Mouse (Mus musculus) forebrain, embryonic 14.5 days (tissue): ENCODE measurements at regions not wholly inside any gene's neighbourhood (a gene's known extent, or its start where the extent isn't known, plus 50 kb on each side); places are given as distances from the start of the nearest gene placed in this dataset.
"Not testable (repeated sequence)": the region's sequence is repeated elsewhere in the genome, so short reads cannot be mapped to it uniquely, and the experiment has no call there.

ENCODE experiments used
- ATAC-seq: fragments of 200-750 bp; cut with Nextera tagmentation; 2 replicates; pipeline ENCODE4 v1.8.0; 2017; ENCODE audit warnings: mild to moderate bottlenecking, moderate library complexity
- DNase-seq: peaks from one replicate; pipeline ENCODE4 v3.0.0-alpha.2; 2015; ENCODE audit warnings: low spot score
- H3K27ac ChIP-seq: fragments of 300-500 bp; sonication (generic); 2 replicates; pipeline ENCODE4 v1.5.1; 2014; ENCODE audit warnings: low read depth, mild to moderate bottlenecking, control low read depth, low read length, moderate library complexity
- H3K27me3 ChIP-seq: fragments of 300-500 bp; sonication (generic); replicated peaks from 2 replicates; pipeline ENCODE4 v1.6.1; 2014; ENCODE audit warnings: low read length, control low read depth, mixed read lengths; ENCODE audit not compliant: control insufficient read depth, insufficient read depth
- H3K36me3 ChIP-seq: fragments of 300-500 bp; sonication (generic); 2 replicates; pipeline ENCODE4 v1.6.1; 2014; ENCODE audit warnings: low read length, control low read depth; ENCODE audit not compliant: control insufficient read depth, insufficient read depth
- H3K4me1 ChIP-seq: fragments of 300-500 bp; sonication (generic); 2 replicates; pipeline ENCODE4 v1.6.1; 2014; ENCODE audit warnings: antibody characterized with exemption, low read length, control low read depth; ENCODE audit not compliant: control insufficient read depth, insufficient read depth
- H3K4me2 ChIP-seq: fragments of 300-500 bp; sonication (generic); 2 replicates; pipeline ENCODE4 v1.6.1; 2014; ENCODE audit warnings: mild to moderate bottlenecking, control low read depth, low read length
- H3K4me3 ChIP-seq: fragments of 300-500 bp; sonication (generic); 2 replicates; pipeline ENCODE4 v1.5.1; 2014; ENCODE audit warnings: low read depth, low read length, control low read depth
- H3K9ac ChIP-seq: fragments of 300-500 bp; sonication (generic); 2 replicates; pipeline ENCODE4 v1.6.1; 2014; ENCODE audit warnings: mild to moderate bottlenecking, low read length, control low read depth, moderate library complexity
- H3K9me3 ChIP-seq: fragments of 300-500 bp; sonication (generic); replicated peaks from 2 replicates; pipeline ENCODE4 v1.6.1; 2016; ENCODE audit warnings: low read length, control low read depth, mixed read lengths; ENCODE audit not compliant: control insufficient read depth
- WGBS: fragments of 180-500 bp; shearing (Covaris S2); extraction: QIAGEN DNeasy Blood & Tissue Kit; methylation state at CpG from one replicate; pipeline ENCODE4 v1.1.7; 2014; 5-methylcytosine and 5-hydroxymethylcytosine counted together

GRCm38 (mm10) chr15:8842129-8842528, 125.6 kb upstream of the Ranbp3l start:
- Histone ChIP-seq H3K9ac (no peak overlapping the region), H3K4me3 (no peak overlapping the region), H3K27me3 (no peaks in the 10 kb centered on the region), H3K27ac (no peak overlapping the region), H3K36me3 (no peaks in the 10 kb centered on the region), H3K4me1 (no peaks in the 10 kb centered on the region), H3K4me2 (no peak overlapping the region), H3K9me3 (no peaks in the 10 kb centered on the region)
- 67% methylated on average over 9 of the region's 9 CpGs for WGBS
- DNase-seq = no peak
- no peak for ATAC-seq

DNA sequence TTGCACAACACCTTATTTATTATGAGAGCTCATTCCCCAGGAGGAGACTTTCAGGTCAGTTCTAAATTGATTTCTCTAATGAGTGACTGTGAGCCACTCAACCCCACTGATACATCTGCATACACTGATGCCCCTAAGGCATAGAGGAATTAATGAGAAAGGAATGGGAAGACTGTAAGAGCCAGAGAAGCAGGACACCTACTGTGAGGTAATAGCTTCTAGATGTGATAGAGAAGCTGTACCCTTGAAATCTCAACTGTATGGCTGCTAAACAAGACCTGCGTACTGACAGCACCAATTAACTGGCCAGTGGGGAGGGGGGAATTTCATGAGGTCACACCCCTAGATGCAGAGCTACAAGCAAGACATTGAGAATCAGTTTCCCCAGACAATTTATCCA, 128.3 kb upstream of the Ranbp3l start:
- Histone ChIP-seq H3K4me3 (no peak overlapping the region), H3K4me1 (no peaks in the 10 kb centered on the region), H3K9me3 (no peaks in the 10 kb centered on the region), H3K27me3 (no peaks in the 10 kb centered on the region), H3K27ac (no peak overlapping the region), H3K4me2 (no peak overlapping the region), H3K36me3 (no peaks in the 10 kb centered on the region), H3K9ac (no peak overlapping the region)
- ATAC-seq (no peak), DNase-seq (no peak)
- WGBS = 40% methylated on average over 1 of the region's 1 CpGs

DNA sequence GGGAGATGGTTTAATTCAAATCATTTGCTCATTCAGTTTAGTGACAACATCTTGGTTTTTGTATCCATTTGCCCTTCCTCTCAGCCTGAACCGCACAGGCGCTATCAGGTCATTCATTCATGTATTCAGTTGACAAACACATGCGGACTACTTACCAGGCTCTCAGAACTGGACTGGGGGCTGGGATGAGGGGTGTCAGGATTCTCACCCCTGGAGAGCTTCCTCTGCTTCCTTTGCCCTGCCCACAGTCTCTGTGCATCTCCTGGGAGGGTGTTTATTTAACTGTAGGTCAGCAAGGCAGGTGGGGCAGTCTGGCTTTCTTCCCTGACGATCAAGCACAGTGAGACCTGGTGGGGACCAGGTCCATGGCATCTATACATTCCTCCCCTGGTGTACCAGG, 123.6 kb upstream of the Slc1a3 start:
- H3K27me3 ChIP-seq = no peaks in the 10 kb centered on the region
- H3K9ac ChIP-seq = no peak overlapping the region
- peaks cover 2% of the 10 kb centered on the region; the same call in 1 of the 2 replicates for H3K4me1 ChIP-seq
- ATAC-seq = no peak
- no peak for DNase-seq
- 90% methylated on average over 4 of the region's 4 CpGs for WGBS
- H3K4me3 ChIP-seq = no peak overlapping the region
- no peaks in the 10 kb centered on the region for H3K36me3 ChIP-seq
- no peaks in the 10 kb centered on the region for H3K9me3 ChIP-seq
- no peak overlapping the region for H3K27ac ChIP-seq
- H3K4me2 ChIP-seq = no peak overlapping the region

DNA sequence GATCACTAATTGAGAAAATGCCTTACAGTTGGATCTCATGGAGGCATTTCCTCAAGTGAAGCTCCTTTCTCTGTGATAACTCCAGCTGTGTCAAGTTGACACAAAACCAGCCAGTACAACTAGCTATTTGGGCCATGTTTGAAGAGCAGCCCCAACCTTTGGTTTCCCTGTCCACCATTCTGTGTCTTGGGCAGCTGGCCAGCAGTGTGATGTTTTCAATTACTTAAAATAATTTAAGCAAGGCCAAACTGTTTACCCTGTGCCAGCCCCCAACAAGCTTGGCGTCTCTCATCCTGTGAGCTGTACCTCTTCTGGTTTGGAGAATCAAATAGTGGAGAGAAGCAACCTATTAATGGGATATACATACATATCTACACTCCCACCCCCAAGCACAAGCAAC, 122.4 kb upstream of the Slc1a3 start:
- ATAC-seq (no peak), DNase-seq (no peak)
- WGBS = 61% methylated on average over 1 of the region's 1 CpGs
- no peak overlapping the region for H3K4me3 ChIP-seq
- H3K9ac ChIP-seq = no peak overlapping the region
- H3K4me1 ChIP-seq = peaks cover 2% of the 10 kb centered on the region; the same call in 1 of the 2 replicates
- H3K36me3 ChIP-seq = no peaks in the 10 kb centered on the region
- H3K4me2 ChIP-seq = no peak overlapping the region
- no peaks in the 10 kb centered on the region for H3K9me3 ChIP-seq
- no peaks in the 10 kb centered on the region for H3K27me3 ChIP-seq
- no peak overlapping the region for H3K27ac ChIP-seq

DNA sequence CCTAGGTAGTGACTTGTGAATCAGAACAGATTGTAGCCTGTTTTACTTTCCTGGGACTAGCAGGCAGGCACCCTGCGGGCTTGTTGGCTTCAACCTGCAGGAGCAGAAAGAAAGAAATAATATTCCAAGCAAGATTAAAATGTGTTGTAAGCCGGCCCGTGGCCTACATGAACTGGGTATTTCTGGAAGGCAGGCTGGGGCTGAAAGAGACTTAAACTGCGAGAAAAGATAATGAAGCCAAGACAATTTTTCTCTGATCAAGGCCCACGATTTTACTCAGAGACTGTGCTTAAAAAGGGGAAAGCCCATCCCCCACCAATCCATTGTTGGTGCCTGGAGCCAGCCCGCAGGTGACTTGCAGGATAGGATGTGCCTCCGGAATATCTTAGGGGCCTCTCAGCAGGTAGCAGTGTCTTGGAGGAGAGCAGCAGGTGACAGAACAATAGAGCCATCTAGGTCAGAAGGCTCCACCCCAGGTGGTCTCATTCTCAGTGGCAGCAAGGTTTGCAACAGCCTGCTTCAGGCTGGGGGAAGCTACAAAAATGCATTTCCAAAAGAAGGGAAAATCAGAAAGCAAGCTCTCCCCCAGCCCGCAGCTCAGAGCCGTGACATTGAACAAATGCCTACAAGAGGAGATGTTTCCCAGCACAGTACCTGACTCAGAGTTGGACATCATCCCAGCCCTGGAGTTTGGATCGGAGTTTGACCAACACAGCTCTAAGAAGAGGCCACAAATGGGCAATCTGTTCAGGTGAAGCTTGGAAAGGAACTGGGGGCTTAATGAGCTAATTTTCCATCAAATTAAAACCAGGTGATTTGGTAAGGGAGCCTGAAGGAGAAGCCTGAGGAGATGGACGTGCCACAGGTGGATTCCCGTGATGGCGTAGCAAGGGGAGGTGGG, 121.4 kb upstream of the Slc1a3 start:
- H3K27ac ChIP-seq = no peak overlapping the region
- no peak overlapping the region for H3K9ac ChIP-seq
- ATAC-seq (no peak), DNase-seq (peak; percentile 17)
- H3K27me3 ChIP-seq = no peaks in the 10 kb centered on the region
- no peak overlapping the region for H3K4me3 ChIP-seq
- 23% methylated on average over 13 of the region's 13 CpGs for WGBS
- H3K4me2 ChIP-seq = no peak overlapping the region
- H3K4me1 ChIP-seq = peaks cover 2% of the 10 kb centered on the region; the same call in 1 of the 2 replicates
- H3K36me3 ChIP-seq = no peaks in the 10 kb centered on the region
- H3K9me3 ChIP-seq = no peaks in the 10 kb centered on the region

GRCm38 (mm10) chr15:8824861-8825260, 114.3 kb upstream of the Slc1a3 start:
- H3K4me2 ChIP-seq = no peak overlapping the region
- 58% methylated on average over 6 of the region's 6 CpGs for WGBS
- DNase-seq (no peak), ATAC-seq (no peak)
- no peak overlapping the region for H3K27ac ChIP-seq
- no peaks in the 10 kb centered on the region for H3K27me3 ChIP-seq
- H3K9me3 ChIP-seq = no peaks in the 10 kb centered on the region
- H3K4me3 ChIP-seq = no peak overlapping the region
- H3K9ac ChIP-seq = no peak overlapping the region
- no peaks in the 10 kb centered on the region for H3K4me1 ChIP-seq
- H3K36me3 ChIP-seq = no peaks in the 10 kb centered on the region

DNA sequence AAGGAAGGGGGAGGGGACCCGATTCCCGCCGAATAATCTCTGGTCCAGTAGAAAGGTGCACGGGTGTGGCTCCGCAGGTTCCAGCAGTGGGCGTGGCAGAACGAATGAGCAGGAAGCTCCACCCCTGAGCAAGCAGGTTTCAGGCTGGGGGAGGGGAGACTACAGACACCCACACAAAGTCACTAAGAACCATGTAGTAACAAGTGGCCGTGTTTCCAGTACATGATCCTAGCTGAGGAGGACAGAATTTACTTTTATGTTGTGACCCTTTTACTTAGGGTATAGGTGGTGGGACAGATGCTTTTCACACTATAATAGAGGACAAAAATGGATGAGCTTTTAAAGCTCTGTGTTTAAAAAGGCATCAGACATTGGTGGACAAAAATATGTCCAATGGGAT, 112.2 kb upstream of the Slc1a3 start:
- not testable (repeated sequence) for H3K4me1 ChIP-seq, DNase-seq, H3K27ac ChIP-seq, ATAC-seq, H3K9me3 ChIP-seq, H3K4me2 ChIP-seq, H3K36me3 ChIP-seq, H3K4me3 ChIP-seq, H3K27me3 ChIP-seq, H3K9ac ChIP-seq
- WGBS = 98% methylated on average over 3 of the region's 8 CpGs

DNA sequence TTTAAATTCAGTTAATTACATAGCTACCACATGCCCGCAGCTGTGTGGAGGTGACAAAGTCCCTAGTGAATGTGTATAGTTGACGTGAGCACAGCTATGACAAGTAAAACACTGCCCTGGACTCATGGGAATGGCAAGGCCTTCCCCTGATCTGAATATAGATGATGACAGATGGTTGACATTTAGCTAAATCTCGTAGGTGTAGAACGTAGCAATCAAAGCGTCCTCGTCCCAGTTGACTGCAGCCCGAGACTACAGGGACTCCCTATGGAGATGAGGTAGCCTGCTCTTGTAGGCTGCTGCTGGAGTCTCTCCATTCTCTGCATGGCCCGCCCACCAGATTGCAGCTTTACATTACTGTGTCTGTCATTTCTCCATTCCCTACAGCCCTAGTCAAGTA, 107.0 kb upstream of the Slc1a3 start:
- Histone ChIP-seq H3K27ac (no peak overlapping the region), H3K4me2 (no peak overlapping the region), H3K36me3 (no peaks in the 10 kb centered on the region), H3K4me1 (peaks cover 16% of the 10 kb centered on the region; the same call in 1 of the 2 replicates), H3K9me3 (no peaks in the 10 kb centered on the region), H3K9ac (no peak overlapping the region), H3K27me3 (no peaks in the 10 kb centered on the region), H3K4me3 (no peak overlapping the region)
- DNase-seq (no peak), ATAC-seq (no peak)
- 76% methylated on average over 8 of the region's 8 CpGs for WGBS
